Mouse (Mus musculus) brown adipose tissue, adult 24 weeks (tissue): Measurements from ENCODE around the gene Nfia. TPM values are rescaled to one million over a fixed set of nuclear protein-coding genes. Genes with fewer than 3 reads are reported as not detected.

Experiments used
- H3K27ac ChIP-seq: fragments of 200-500 bp; replicated peaks from 2 replicates; pipeline ENCODE4 v1.5.1; 2012; ENCODE audit warnings: low read depth, mild to moderate bottlenecking, low read length
- H3K4me1 ChIP-seq: fragments of 200-500 bp; 2 replicates; pipeline ENCODE4 v1.6.1; 2012; ENCODE audit warnings: low read length, mixed read lengths; ENCODE audit not compliant: control insufficient read depth, insufficient read depth, insufficient read length
- H3K4me3 ChIP-seq: fragments of 200-500 bp; 2 replicates; pipeline ENCODE4 v1.5.1; 2012; ENCODE audit warnings: low read depth, mild to moderate bottlenecking, low read length, moderate library complexity; ENCODE audit not compliant: insufficient read depth
- polyA plus RNA-seq: library from polyadenylated mRNA; stranded (reverse); fragments of >200 nt; gene quantifications from 2 replicates; pipeline ENCODE4 v1.2.4, GENCODE M21; 2012; ENCODE audit not compliant: missing spikeins, insufficient read depth, insufficient read length

Gene Nfia
- polyA plus RNA-seq, 1 experiment: 74.8 TPM

DNA sequence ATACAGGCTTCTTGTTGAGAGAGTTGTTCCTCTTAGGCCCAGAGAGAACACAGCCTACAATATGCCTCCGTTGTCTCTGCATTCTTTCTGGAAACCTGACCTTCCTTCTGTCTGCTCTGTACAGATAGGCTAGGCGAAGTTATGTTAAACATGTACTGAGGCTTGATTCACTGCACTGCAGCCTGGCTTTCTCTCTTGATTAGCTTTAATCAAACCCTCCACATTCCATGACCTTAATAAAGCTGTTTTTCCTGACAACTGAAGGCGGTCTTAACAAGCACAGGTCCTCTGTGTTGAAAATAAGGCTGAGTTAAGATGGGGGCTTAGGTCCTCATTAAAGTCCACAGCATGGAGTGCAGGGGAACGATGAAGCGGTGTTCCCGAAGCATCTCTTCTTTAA is 54.6 kb downstream of the Nfia start:
- peaks cover 23% of the 10 kb centered on the region for H3K4me1 ChIP-seq

DNA sequence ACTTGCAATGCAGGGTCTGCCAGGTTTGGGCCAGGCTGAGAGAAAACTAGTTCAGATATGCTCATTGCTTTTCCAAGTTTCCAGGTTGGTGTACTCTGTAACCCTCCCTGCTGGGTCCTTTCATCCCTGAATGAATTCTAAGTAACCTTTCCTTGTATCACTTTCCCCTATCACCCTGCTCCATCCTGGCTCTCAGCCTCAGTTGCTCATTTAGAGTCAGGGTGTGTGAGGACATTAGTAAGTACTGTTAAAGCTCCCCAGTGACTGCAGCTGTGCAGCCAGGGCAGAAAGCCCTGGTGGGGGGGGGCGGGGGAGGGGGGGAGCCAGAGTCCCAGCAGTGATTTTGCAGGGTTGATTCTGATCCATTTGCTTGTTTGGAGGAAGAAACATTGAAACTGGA is 56.0 kb downstream of the Nfia start:
- H3K4me1 ChIP-seq: peaks cover 21% of the 10 kb centered on the region
- H3K27ac ChIP-seq: no peak overlapping the region
- H3K4me3 ChIP-seq: no peak overlapping the region

More for the DNA sequence above, 54.6 kb downstream of the Nfia start:
- Histone ChIP-seq H3K27ac (0 out of 2 replicates have a peak overlapping the region, but pooled peaks have one; percentile 21), H3K4me3 (no peak overlapping the region)

DNA sequence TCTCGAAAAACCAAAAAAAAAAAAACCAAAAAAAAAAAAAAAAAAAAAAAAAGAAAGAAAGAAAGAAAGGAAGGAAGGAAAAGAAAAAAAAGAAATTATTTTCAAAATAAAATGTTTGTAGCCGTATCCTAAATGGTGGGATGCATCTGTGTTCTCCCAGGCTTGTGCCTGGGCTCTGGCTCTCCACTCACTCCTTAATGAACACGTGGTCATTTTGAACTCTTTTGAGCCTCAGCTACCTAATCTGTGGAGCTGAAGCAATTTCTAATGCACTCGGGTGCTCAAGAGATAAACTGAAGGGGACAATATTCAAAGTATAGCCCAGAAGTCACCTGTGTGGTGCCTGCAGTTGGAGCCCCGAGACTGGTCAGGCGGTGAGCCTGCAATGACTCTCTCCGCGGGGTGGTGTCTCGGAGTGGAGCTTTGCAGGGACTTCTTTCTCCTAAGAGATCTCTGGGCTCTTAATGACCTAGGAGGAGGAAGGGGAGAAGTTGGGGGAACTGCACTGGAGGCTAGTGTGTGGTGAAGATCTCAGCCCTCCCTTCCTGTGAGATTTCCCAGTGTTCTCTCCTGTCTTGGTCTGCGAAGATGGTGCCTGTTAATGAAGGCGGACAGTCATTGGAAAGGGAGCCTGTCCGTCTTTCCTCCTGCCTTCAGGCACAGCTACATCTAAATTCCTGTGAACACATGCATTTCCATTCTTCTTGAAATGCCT is 57.0 kb downstream of the Nfia start:
- no peak overlapping the region for H3K27ac ChIP-seq
- H3K4me1 ChIP-seq: peaks cover 17% of the 10 kb centered on the region

DNA sequence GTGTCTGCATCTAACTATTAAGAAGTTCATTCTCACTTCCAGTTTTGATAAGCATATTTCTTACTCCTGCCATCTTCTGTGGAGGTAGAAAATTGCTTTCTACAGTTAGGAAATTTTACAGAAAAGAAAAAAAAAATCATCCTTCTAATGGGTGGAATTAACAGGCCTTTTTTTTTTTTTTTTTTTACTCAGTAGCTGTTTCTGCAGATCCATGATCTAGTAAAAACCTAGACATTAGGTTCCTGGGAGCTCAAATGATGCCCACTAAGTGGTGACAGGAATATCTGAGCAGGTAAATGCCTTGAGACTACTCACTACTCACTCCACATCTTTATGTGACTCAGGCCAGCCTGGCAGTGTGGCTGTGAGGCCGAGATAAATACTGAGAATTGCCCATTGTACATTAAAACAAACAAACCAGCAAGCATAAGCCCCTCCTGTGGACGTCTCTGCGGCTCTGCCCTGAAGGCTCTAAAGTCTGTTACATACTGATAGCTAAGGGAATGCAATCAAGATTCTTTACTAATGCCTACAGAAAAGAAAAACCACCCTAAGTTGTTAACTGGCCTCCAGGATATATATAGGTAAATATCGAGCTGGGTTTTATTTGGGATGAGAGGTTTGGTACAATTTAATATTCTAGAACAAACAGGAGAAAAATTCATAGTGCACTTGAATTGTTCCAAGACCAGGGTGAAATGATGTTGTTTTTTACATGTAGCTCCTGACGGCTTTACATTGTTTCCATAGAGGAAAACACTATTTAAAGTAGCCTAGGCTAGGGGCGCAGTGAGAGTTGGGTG is 57.7 kb downstream of the Nfia start:
- no peak overlapping the region for H3K27ac ChIP-seq
- peaks cover 14% of the 10 kb centered on the region for H3K4me1 ChIP-seq
- no peak overlapping the region for H3K4me3 ChIP-seq

More for the DNA sequence above, 57.0 kb downstream of the Nfia start:
- no peak overlapping the region for H3K4me3 ChIP-seq

- Histone ChIP-seq H3K27ac (0 out of 2 replicates have a peak overlapping the region, but pooled peaks have one; percentile 2), H3K4me1 (peaks cover 14% of the 10 kb centered on the region)
Observed at GRCm38 (mm10) chr4:97830935-97831608, 58.5 kb downstream of the Nfia start.

DNA sequence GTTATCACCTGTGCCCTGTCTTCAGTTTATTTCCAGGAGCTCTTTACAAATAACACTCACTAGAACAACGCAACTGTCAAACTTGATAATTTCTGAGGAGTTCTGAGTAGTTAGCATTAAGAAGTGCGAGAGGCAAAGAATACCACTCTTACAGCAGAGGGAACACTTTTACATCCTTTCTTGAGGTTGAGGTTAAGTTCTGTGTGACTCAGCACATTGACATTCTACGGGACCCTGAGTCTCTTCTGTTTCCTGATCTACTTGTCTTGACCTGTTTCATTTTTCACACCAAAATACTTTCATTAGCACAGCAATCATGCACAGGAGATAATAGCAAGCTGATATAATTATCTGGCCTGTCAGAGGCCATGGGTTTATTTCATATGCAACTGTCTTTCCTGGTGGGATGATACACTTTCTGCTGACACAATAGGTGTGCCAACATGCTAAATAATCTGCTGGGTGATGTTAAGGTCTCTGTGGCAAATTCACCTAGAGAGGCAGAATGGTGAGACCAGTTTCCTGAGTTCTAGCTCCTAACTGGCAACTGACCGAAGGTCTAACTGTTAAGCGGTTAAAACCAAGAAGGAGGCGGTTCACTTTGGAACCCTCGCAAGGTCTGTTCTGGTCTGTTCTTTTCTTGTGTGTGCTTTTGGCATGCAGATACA is 59.2 kb downstream of the Nfia start:
- Histone ChIP-seq H3K27ac (0 out of 2 replicates have a peak overlapping the region, but pooled peaks have one; percentile 2), H3K4me3 (no peak overlapping the region), H3K4me1 (peaks cover 14% of the 10 kb centered on the region)

More at GRCm38 (mm10) chr4:97830935-97831608, 58.5 kb downstream of the Nfia start:
- no peak overlapping the region for H3K4me3 ChIP-seq

DNA sequence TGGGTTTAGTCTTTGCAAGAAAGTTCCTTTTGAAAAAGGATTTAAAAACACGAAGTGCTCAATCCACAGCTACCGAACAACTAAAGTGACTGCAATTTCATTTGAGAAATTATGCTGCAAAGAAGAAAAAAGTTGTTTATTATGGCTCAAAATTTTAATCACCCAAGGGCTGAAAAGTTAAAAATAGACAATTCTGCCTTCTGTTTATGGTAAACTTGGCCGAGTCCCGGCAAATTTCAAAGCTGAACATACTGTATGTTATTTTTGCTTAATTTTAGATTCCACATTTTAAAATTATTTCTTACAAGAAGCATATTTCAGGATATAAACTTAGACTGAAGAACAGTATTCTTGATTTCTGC is 59.7 kb downstream of the Nfia start:
- Histone ChIP-seq H3K27ac (no peak overlapping the region), H3K4me1 (peaks cover 14% of the 10 kb centered on the region), H3K4me3 (no peak overlapping the region)

DNA sequence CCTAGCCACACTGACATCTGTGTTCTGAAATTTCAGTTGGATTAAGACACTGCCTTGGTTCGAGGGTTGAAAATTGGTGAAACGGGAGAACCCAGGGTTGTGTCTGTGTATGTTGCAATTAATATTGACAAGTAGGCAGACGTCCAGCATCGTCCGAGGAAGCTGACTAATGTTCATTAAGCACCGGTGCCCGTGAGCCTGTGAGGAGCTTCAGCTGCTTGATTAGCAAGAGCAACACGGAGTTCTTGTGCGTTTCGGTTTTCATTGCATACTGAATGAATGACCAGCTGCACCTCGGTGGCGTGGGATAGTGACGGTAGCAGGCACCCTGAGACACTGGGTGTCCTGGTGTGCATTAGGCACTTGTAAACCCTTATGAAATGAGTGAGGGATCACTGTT is 64.3 kb downstream of the Nfia start:
- Histone ChIP-seq H3K27ac (no peak overlapping the region), H3K4me1 (peaks cover 20% of the 10 kb centered on the region), H3K4me3 (no peak overlapping the region)

GRCm38 (mm10) chr4:97837724-97838123 is 65.2 kb downstream of the Nfia start:
- H3K4me3 ChIP-seq: no peak overlapping the region
- H3K4me1 ChIP-seq: peaks cover 20% of the 10 kb centered on the region
- no peak overlapping the region for H3K27ac ChIP-seq

DNA sequence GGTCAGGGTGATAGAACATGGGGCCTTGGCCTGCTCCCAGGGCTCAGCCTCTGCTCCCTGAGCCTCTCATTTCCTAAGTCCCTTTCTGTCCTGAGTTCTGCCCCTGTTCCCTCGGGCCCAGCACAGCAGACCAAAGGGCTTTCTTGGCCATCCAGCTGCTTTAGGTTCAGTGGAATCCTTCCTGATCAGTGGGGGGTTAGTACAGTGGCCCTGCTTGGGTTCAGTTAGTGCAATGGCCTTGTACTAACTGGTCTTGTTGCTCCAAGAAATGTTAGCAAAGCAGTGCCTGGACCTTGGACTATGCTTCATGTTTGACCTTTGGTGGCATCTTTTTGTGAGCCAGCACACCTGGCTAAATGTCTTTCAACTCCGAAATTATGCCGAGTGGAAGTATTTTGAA is 66.1 kb downstream of the Nfia start:
- Histone ChIP-seq H3K27ac (peak overlapping the region; percentile 45), H3K4me1 (peaks cover 20% of the 10 kb centered on the region), H3K4me3 (no peak overlapping the region)

- Histone ChIP-seq H3K4me1 (peaks cover 23% of the 10 kb centered on the region), H3K4me3 (no peak overlapping the region), H3K27ac (no peak overlapping the region; the same call in 1 of the 2 replicates)
Observed at GRCm38 (mm10) chr4:97839406-97840101, 67.0 kb downstream of the Nfia start.

- H3K4me1 ChIP-seq: peaks cover 27% of the 10 kb centered on the region
- H3K4me3 ChIP-seq: no peak overlapping the region
- H3K27ac ChIP-seq: peak overlapping the region; percentile 52
Observed at GRCm38 (mm10) chr4:97840227-97841062, 67.9 kb downstream of the Nfia start.

DNA sequence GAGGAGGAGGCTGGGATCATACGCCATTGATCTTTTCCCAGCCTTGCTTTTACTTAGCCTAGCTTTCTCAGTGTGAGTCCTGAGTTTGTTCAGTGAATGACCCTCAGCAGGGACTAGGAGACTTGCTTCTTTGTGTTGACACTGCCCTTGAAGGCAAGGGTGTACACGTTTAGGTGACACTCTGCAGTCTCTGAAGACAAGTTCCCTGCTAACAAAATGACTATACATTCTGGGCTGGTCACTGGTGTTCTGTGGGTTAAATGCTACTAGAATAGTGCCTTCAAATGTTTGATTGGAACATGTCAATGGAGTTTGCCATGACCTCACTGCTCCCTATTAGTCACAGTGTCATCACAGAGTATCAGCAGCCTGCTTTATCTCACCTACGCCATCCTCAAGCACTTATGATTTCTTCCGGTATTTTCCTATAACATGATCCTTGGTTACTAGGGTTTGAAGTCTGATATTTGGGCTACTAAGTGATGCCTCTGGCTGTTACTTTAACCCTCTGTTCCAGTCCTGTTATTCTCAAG is 68.6 kb downstream of the Nfia start:
- H3K4me1 ChIP-seq: peaks cover 27% of the 10 kb centered on the region
- peak overlapping the region; percentile 52 for H3K27ac ChIP-seq

More for the DNA sequence above, 68.6 kb downstream of the Nfia start:
- H3K4me3 ChIP-seq: no peak overlapping the region
